Mouse (Mus musculus) megakaryocyte, embryonic 14.5 days (primary cell): ENCODE data around the gene Grik2. TPM values are rescaled to one million over a fixed set of nuclear protein-coding genes. Genes with fewer than 3 reads are reported as not detected.
"Not testable (repeated sequence)": the region's sequence is repeated elsewhere in the genome, so short reads cannot be mapped to it uniquely, and the experiment has no call there.

Source experiments
- H3K27me3 ChIP-seq: replicated peaks from 2 replicates; pipeline ENCODE3; 2012; ENCODE audit warnings: inconsistent platforms
- H3K36me3 ChIP-seq: replicated peaks from 2 replicates; pipeline ENCODE3; 2012; ENCODE audit warnings: low read length, inconsistent platforms, mixed read lengths
- H3K4me1 ChIP-seq: 2 replicates; pipeline ENCODE4 v1.6.1; 2012; ENCODE audit warnings: inconsistent platforms
- H3K4me3 ChIP-seq: replicated peaks from 2 replicates; pipeline ENCODE3; 2012; ENCODE audit warnings: moderate library complexity, mild to moderate bottlenecking, inconsistent platforms
- H3K9me3 ChIP-seq: 2 replicates; pipeline ENCODE4 v1.6.1; 2012; ENCODE audit warnings: inconsistent platforms
- FLI1 ChIP-seq: IDR thresholded peaks from 2 replicates; pipeline ENCODE4 v1.6.1; 2012; ENCODE audit warnings: low read length, inconsistent platforms, mixed read lengths
- GATA1 ChIP-seq: IDR thresholded peaks from 3 replicates; pipeline ENCODE4 v1.6.1; 2012; ENCODE audit warnings: mixed read lengths, low read length, inconsistent platforms, borderline replicate concordance
- polyA plus RNA-seq: library from polyadenylated mRNA; stranded (reverse); fragments of >175 nt; gene quantifications from 2 replicates; pipeline ENCODE4 v1.2.3, GENCODE M21; 2012; ENCODE audit warnings: low replicate concordance; ENCODE audit not compliant: insufficient read depth

Grik2 gene
- polyA plus RNA-seq, 1 experiment = not detected

DNA sequence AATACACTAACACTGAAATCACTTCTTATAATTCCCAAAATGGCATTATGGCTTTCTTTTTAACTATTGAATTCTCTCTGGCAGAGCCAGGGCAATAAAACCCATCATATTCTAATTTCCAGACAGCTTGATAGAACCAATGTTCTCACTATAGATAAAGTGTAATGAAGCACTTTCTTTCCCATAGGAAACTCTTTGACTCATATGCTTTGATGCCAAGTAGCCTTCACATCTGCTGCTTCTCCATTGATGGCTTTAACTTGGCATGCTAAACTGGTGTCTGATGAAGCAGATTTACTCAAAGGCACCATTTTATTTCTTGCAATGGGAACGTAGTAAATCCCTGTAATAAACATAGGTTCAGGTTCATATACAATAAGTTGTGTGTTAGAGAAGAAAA is 568.5 kb downstream of the Grik2 start:
- no peaks in the 10 kb centered on the region for H3K4me1 ChIP-seq
- no peaks in the 10 kb centered on the region for H3K9me3 ChIP-seq
- H3K4me3 ChIP-seq = no peak overlapping the region
- no peaks in the 10 kb centered on the region for H3K36me3 ChIP-seq
- no peak for TF ChIP-seq GATA1
- TF ChIP-seq FLI1 = no peak
- no peaks in the 10 kb centered on the region for H3K27me3 ChIP-seq

DNA sequence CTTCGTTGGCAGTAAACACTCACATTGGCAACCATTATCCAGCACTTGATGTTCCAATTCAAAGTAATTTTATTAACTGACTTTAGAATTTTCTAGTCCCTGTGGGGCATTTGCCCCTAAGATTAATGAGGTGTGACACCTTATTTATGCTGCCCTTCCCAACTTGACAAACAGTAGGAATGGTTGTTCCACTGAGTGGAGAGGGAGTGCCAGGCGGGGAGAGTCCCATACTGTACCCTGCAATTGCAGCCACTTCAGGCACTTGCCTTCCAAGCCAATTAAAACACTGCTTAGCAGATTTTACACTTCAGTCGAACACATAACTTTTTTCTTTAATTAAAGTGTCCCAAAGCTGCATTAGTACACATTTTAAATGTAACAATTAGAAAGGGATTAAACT is 568.9 kb downstream of the Grik2 start:
- H3K9me3 ChIP-seq = no peaks in the 10 kb centered on the region
- no peak overlapping the region for H3K4me3 ChIP-seq
- no peaks in the 10 kb centered on the region for H3K27me3 ChIP-seq
- TF ChIP-seq FLI1 (no peak), GATA1 (no peak)
- no peaks in the 10 kb centered on the region for H3K4me1 ChIP-seq
- H3K36me3 ChIP-seq = no peaks in the 10 kb centered on the region

DNA sequence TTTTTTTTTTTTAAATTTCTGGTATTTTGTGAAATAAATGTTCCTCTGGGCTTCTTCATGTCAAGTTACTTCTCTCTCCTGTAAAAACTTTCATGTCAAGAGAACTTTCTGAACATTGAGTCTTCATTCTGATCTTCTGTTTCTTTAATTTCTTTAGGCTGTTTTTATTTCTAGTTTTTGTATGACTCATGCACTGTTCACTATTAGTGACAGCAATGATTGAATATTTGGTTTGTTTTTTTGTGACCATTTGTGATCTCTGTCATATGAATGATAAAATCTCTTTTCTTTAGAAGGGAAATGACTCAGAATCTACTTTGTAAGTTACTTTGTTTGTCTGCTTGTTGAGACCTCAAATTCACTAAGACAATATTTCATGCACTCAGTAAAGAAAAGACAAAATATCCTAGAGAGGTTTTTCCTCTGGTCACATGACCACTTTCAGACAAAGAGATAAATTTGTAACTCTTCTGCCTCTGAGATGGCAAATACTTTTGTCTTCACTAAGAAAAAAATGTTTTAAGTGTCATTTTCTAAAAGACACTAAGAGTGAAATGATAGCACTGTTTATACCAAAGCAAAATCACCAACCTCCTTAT is 596.7 kb downstream of the Grik2 start:
- TF ChIP-seq FLI1 (no peak), GATA1 (no peak)
- Histone ChIP-seq H3K4me1 (no peaks in the 10 kb centered on the region), H3K4me3 (no peak overlapping the region), H3K27me3 (no peaks in the 10 kb centered on the region), H3K36me3 (no peaks in the 10 kb centered on the region), H3K9me3 (no peaks in the 10 kb centered on the region)

DNA sequence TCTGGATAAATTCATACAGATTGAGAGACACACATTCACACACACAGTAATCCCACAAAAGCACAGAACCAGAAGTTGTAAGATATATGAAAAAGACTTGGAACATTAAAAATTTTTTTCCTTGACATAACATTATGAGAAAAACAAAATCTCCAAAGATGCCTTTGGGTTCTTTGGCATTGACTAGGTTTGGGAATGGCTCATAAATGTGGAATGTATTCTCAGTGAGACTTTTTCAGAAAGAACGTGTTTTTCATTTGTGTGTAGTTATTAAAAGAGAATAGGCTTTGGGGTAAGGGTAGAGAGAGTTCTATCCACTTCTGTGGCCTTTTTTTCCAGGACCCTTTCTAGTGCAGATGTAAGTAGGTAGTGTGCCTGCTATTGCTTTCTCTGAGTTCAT is 597.3 kb downstream of the Grik2 start:
- H3K36me3 ChIP-seq = no peaks in the 10 kb centered on the region
- TF ChIP-seq GATA1 = no peak
- no peak for TF ChIP-seq FLI1
- H3K27me3 ChIP-seq = no peaks in the 10 kb centered on the region
- no peaks in the 10 kb centered on the region for H3K9me3 ChIP-seq
- H3K4me3 ChIP-seq = no peak overlapping the region
- H3K4me1 ChIP-seq = no peaks in the 10 kb centered on the region

DNA sequence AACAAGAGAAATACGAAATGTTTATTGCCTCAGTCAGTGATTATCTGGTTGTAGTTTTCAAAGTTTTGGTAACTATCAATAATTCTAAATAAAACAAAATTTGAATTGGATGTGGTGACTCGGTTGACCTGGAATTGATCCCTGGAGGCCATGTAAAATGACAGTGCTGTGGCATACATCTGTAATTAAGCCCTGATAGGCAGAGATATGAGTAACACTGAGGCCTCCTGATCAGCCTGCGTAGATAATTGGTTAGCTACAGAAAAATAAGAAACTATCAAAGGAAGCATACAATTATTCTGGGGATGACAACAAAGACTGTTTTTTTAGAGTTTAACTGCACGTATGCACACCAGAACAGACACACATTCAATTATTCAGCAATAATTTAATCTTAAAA is 634.4 kb downstream of the Grik2 start:
- no peak for TF ChIP-seq FLI1
- no peak for TF ChIP-seq GATA1
- Histone ChIP-seq H3K4me3 (no peak overlapping the region), H3K4me1 (no peaks in the 10 kb centered on the region), H3K9me3 (no peaks in the 10 kb centered on the region), H3K36me3 (no peaks in the 10 kb centered on the region), H3K27me3 (no peaks in the 10 kb centered on the region)

DNA sequence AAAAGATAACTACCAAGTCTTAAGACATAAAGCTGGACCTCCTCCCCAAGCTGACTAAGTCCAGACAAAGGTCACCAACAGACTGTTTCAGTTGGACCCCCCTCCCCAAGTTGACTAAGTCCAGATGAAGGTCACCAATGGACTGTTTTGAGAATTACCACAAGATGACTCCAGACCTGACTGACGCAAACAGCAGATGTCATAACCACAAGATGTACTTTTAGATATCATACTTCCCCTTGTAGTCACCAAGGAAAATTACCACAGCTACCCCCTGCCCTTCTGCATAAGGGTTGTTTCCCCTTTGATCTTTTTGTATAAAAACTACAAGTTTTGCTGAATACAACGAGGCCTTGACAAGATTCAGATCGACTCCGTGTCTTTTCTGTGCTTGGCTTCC is 637.1 kb downstream of the Grik2 start:
- not testable (repeated sequence) for H3K4me1 ChIP-seq, H3K27me3 ChIP-seq, H3K36me3 ChIP-seq, H3K9me3 ChIP-seq, H3K4me3 ChIP-seq

DNA sequence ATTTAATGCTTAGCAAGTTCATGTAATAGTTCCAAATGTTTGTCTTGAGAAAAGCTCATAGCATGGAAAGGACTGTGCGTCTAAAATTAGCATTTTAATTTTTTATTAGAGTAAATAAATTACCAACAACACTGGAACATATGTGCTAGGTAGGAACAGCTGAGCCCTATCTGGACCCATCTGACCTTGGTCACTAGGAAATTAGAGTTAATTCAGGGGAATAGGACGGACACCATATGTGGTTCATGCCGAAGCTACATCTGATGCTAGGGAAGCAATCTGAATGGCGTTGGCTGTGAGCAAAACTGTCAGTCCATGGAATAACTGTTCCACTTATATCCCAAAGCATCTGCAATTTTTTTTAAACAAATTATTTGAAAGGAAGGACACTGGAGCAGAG is 638.9 kb downstream of the Grik2 start:
- TF ChIP-seq FLI1 (no peak), GATA1 (no peak)
- Histone ChIP-seq H3K27me3 (no peaks in the 10 kb centered on the region), H3K9me3 (no peaks in the 10 kb centered on the region), H3K4me3 (no peak overlapping the region), H3K36me3 (no peaks in the 10 kb centered on the region), H3K4me1 (no peaks in the 10 kb centered on the region)

DNA sequence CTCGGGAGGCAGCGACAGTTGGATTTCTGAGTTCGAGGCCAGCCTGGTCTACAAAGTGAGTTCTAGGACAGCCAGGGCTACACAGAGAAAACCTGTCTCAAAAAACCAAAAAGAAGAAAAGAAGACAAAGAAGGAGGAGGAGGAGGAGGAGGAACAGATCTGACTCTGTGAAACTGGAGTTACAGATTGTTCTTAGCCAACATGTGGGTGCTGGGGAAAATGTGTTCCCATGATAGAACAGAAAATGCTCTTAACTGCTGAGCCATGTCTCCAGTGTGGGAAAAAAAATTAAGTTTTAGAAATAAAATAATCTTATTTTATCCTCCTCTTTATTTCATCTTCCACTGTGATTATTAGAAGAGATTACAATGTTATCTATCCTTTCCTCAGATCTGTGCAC is 645.9 kb downstream of the Grik2 start:
- Histone ChIP-seq H3K9me3 (no peaks in the 10 kb centered on the region), H3K4me1 (no peaks in the 10 kb centered on the region), H3K4me3 (no peak overlapping the region), H3K27me3 (no peaks in the 10 kb centered on the region), H3K36me3 (no peaks in the 10 kb centered on the region)
- TF ChIP-seq GATA1 (no peak), FLI1 (no peak)

DNA sequence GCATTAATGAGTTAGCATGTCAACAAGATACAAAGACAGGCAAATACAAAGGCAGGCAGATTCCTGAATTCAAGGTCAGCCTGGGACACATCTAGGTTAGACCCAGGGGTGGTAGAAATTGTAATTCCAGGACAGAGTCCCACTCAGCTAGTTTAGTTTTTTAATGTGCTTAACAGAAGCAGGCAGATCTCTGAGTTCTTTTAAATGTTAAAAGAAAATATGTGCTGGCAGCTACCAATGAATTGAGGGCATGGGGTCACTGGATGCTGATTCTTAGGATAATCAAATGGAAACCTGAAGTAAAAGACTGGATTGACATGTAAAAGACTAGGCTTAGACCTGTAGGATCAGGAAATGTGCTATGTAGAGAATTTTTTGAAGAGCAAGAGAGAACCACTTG is 651.8 kb downstream of the Grik2 start:
- H3K36me3 ChIP-seq = no peaks in the 10 kb centered on the region
- H3K27me3 ChIP-seq = no peaks in the 10 kb centered on the region
- TF ChIP-seq FLI1 = no peak
- TF ChIP-seq GATA1 = no peak
- no peaks in the 10 kb centered on the region for H3K4me1 ChIP-seq
- H3K9me3 ChIP-seq = no peaks in the 10 kb centered on the region
- no peak overlapping the region for H3K4me3 ChIP-seq

DNA sequence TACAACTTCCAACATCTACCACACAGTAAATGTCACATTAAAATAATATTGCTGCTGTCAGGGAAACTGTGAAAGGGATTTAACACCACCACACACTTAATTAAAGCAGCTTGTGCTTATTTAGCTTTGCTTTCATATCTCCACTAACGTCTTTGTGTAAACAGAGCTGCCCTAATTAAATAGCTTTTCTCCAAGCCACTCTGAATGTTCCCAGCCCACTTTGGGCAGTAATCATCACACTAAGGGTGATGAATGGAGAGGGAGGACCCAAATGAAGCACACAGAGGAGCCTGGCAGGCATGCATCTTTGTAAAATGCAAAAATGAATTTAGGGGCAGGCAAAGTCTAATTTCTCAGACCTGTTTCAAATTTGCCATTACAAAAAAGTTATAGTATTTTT is 657.3 kb downstream of the Grik2 start:
- H3K4me1 ChIP-seq = no peaks in the 10 kb centered on the region
- H3K9me3 ChIP-seq = no peaks in the 10 kb centered on the region
- H3K4me3 ChIP-seq = no peak overlapping the region
- no peaks in the 10 kb centered on the region for H3K27me3 ChIP-seq
- TF ChIP-seq FLI1 = no peak
- TF ChIP-seq GATA1 = no peak
- H3K36me3 ChIP-seq = no peaks in the 10 kb centered on the region

DNA sequence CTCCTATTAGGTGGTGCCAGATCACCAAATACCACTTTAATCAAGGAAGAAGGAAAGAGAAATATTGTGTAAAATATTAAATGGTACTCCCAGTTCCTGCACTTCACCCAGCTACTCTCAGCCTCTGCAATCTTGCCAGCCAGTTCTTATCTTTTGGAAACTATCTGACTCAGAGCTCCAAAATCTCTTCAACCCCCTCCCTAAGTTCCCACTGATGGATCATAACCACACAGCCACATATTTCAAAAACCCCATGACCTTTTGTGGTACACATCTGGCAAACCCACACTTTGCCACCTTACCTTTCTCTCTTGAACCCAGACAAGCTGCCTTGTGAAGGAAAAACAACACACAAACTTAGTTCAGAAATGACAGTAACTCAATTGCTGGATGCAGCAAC is 738.2 kb downstream of the Grik2 start:
- Histone ChIP-seq H3K27me3 (no peaks in the 10 kb centered on the region), H3K36me3 (no peaks in the 10 kb centered on the region)
- TF ChIP-seq FLI1 = no peak
- TF ChIP-seq GATA1 = no peak

More for the DNA sequence above, 738.2 kb downstream of the Grik2 start:
- Histone ChIP-seq H3K4me1 (no peaks in the 10 kb centered on the region), H3K4me3 (no peak overlapping the region), H3K9me3 (peaks cover 4% of the 10 kb centered on the region; the same call in 1 of the 2 replicates)
